Mouse (Mus musculus) erythroblast, embryonic 14.5 days (primary cell): ENCODE measurements around the gene Rc3h1.

ENCODE experiments used
- GATA1 ChIP-seq: IDR thresholded peaks from 2 replicates; pipeline ENCODE4 v1.6.1; 2012; ENCODE audit warnings: low read length, inconsistent platforms, mixed read lengths
- TAL1 ChIP-seq: IDR thresholded peaks from 3 replicates; pipeline ENCODE4 v1.6.1; 2012; ENCODE audit warnings: low read length, inconsistent platforms, mixed read lengths

DNA sequence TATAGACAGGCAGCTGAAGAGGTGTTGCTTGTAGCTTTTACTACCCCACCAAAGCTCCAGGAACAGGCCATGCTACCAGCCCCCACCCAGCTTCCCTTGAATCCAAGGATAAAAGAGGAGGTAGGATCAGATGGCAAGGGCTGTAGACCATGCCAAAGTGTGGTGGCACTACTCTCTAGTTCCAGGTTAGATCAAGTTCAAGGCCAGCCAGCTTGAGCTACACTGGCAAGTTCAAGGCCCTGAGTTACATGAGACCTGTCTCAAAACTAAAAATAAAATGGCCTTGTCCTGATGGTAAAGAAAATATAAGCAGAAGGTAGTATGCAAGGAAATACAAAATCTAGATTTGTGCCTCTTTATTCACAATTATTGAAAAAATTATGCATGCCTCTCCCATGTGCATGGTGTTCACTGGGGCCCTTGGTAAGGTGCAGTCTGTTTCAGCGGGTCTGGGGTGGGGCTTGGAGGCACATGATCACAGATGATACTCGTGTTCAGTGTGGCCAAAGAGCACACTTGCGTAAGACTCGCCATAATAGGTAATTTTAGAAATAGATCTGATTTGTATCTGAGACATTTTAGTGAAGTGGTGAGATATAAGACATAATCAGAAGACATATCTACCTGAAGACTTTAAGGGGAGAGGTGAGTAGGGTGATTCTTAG lies 72.0 kb downstream of the Rc3h1 start, which contains the start of gene Serpinc1:
- no peak for TF ChIP-seq GATA1
- TF ChIP-seq TAL1 = no peak
